Mouse (Mus musculus) neural tube, postnatal 0 days (tissue): ENCODE measurements around the gene AY358078. TPM values are rescaled to one million over a fixed set of nuclear protein-coding genes. Genes with fewer than 3 reads are reported as not detected.

Experiments used
- microRNA-seq: library from miRNA; unstranded; fragments of <30 nt; microRNA quantifications from one replicate; pipeline ENCODE4, GENCODE M21; 2016
- polyA plus RNA-seq: library from polyadenylated mRNA; unstranded; fragments of >200 nt; fragmentation: Nextera tagmentation; extraction: Ambion mirVana; gene quantifications from 2 replicates; pipeline ENCODE4 v1.2.1, GENCODE M21; 2015

AY358078 gene
- polyA plus RNA-seq: not detected in 2 replicates

GRCm38 (mm10) chr14:51799746-51800145 is at the start of gene AY358078:
Gene AY358078 (plus strand): TSS chr14:51800046.

GRCm38 (mm10) chr14:51773490-51773889 is 26.4 kb upstream of the AY358078 start, which contains the start of gene Ang4:
Gene Ang4 (minus strand): TSS chr14:51773590.

GRCm38 (mm10) chr14:51853399-51853798 is 53.6 kb downstream of the AY358078 start, which contains the start of gene Ear6:
Gene Ear6 (plus strand): TSS chr14:51853699.

Small RNA genes lying within 50 kb of the gene (microRNA-seq; reads per million reads assigned to microRNA genes)
- gene Gm27375: not detected

Other genes with a start within 250 kb of the AY358078 start
- not detected in 2 replicates for gene Gm5622, start 247.3 kb upstream of the AY358078 start, polyA plus RNA-seq
- not detected in 2 replicates for gene Gm17175, start 226.0 kb upstream of the AY358078 start, polyA plus RNA-seq
- not detected in 2 replicates for gene Gm17174, start 207.9 kb upstream of the AY358078 start, polyA plus RNA-seq
- not detected in 2 replicates for gene Gm17078, start 188.7 kb upstream of the AY358078 start, polyA plus RNA-seq
- not detected in 2 replicates for gene Gm4181, start 164.4 kb upstream of the AY358078 start, polyA plus RNA-seq
- not detected in 2 replicates for gene Gm17079, start 104.6 kb upstream of the AY358078 start, polyA plus RNA-seq
- gene Gm5800, start 82.9 kb upstream of the AY358078 start, polyA plus RNA-seq: not detected in 2 replicates
- not detected in 2 replicates for gene Ang4, start 26.5 kb upstream of the AY358078 start, polyA plus RNA-seq
- not detected in 2 replicates for gene Ear6, start 53.7 kb downstream of the AY358078 start, polyA plus RNA-seq
- 60.3 and 70.4 TPM in 2 replicates for gene Mettl17, start 84.8 kb downstream of the AY358078 start, polyA plus RNA-seq
- 0.72 and 1.4 TPM in 2 replicates for gene Slc39a2, start 92.8 kb downstream of the AY358078 start, polyA plus RNA-seq
- gene Ndrg2, start 114.1 kb downstream of the AY358078 start, polyA plus RNA-seq: 674 and 708 TPM in 2 replicates
- not detected in 2 replicates for gene Tppp2, start 118.4 kb downstream of the AY358078 start, polyA plus RNA-seq
- not detected in 2 replicates for gene Rnase13, start 122.7 kb downstream of the AY358078 start, polyA plus RNA-seq
- 65.4 and 73.4 TPM in 2 replicates for gene Arhgef40, start 184.7 kb downstream of the AY358078 start, polyA plus RNA-seq
- 0.19 and 0.55 TPM in 2 replicates for gene Tmem253, start 215.6 kb downstream of the AY358078 start, polyA plus RNA-seq
- 22.6 and 23.4 TPM in 2 replicates for gene Zfp219, start 220.7 kb downstream of the AY358078 start, polyA plus RNA-seq
- not detected in 2 replicates for gene Olfr221, start 242.4 kb downstream of the AY358078 start, polyA plus RNA-seq